Mouse (Mus musculus) intestine, postnatal 0 days (tissue): ENCODE data around the gene Gimap4. TPM values are rescaled to one million over a fixed set of nuclear protein-coding genes. Genes with fewer than 3 reads are reported as not detected.

Experiments
- ATAC-seq: fragments of 200-750 bp; cut with Nextera tagmentation; 2 replicates; pipeline ENCODE4 v1.8.0; 2017; ENCODE audit warnings: mild to moderate bottlenecking, moderate TSS enrichment, moderate library complexity
- H3K27ac ChIP-seq: fragments of 300-500 bp; sonication (generic); 2 replicates; pipeline ENCODE4 v1.5.1; 2014; ENCODE audit warnings: mild to moderate bottlenecking, low read depth, low read length, moderate library complexity
- H3K27me3 ChIP-seq: fragments of 300-500 bp; sonication (generic); replicated peaks from 2 replicates; pipeline ENCODE4 v1.6.1; 2014; ENCODE audit warnings: low read length, mixed read lengths; ENCODE audit not compliant: control insufficient read depth, insufficient read depth
- H3K36me3 ChIP-seq: fragments of 300-500 bp; sonication (generic); 2 replicates; pipeline ENCODE4 v1.6.1; 2014; ENCODE audit warnings: mild to moderate bottlenecking, moderate library complexity; ENCODE audit not compliant: control insufficient read depth, insufficient read depth
- H3K4me1 ChIP-seq: fragments of 300-500 bp; sonication (generic); replicated peaks from 2 replicates; pipeline ENCODE4 v1.6.1; 2014; ENCODE audit warnings: antibody characterized with exemption, low read length, mixed read lengths; ENCODE audit not compliant: control insufficient read depth, insufficient read depth
- H3K4me2 ChIP-seq: fragments of 300-500 bp; sonication (generic); replicated peaks from 2 replicates; pipeline ENCODE4 v1.6.1; 2014; ENCODE audit warnings: low read depth, mild to moderate bottlenecking, moderate library complexity
- H3K4me3 ChIP-seq: fragments of 300-500 bp; sonication (generic); 2 replicates; pipeline ENCODE4 v1.5.1; 2014; ENCODE audit warnings: low read depth, low read length
- H3K9ac ChIP-seq: fragments of 300-500 bp; sonication (generic); 2 replicates; pipeline ENCODE4 v1.6.1; 2014; ENCODE audit warnings: mild to moderate bottlenecking, low read depth, low read length
- H3K9me3 ChIP-seq: fragments of 300-500 bp; sonication (generic); 2 replicates; pipeline ENCODE4 v1.6.1; 2016; ENCODE audit warnings: mixed run types; ENCODE audit not compliant: control insufficient read depth
- CTCF ChIP-seq: sonication (generic); IDR thresholded peaks from 2 replicates; pipeline ENCODE4 v1.5.1; 2016; ENCODE audit warnings: low read depth, mild to moderate bottlenecking, control low read depth, antibody characterized with exemption, moderate library complexity
- WGBS: fragments of 180-500 bp; shearing (Covaris S2); extraction: QIAGEN DNeasy Blood & Tissue Kit; methylation state at CpG from one replicate; pipeline ENCODE4 v1.1.7; 2014; 5-methylcytosine and 5-hydroxymethylcytosine counted together
- polyA plus RNA-seq: library from polyadenylated mRNA; unstranded; fragments of >200 nt; fragmentation: Nextera tagmentation; extraction: Ambion mirVana; gene quantifications from 2 replicates; pipeline ENCODE4 v1.2.1, GENCODE M21; 2015

Gene Gimap4
- polyA plus RNA-seq, 1 experiment from 2014 or later = 9.6 TPM

GRCm38 (mm10) chr6:48739780-48740055 is 55.4 kb downstream of the Gimap4 start:
- H3K4me3 ChIP-seq = no peak overlapping the region; the same call in 1 of the 2 replicates
- TF ChIP-seq CTCF = no peak
- WGBS = 65% methylated on average over 3 of the region's 3 CpGs

GRCm38 (mm10) chr6:48740501-48741169 is 56.3 kb downstream of the Gimap4 start:
- 37% methylated on average over 3 of the region's 3 CpGs for WGBS

More at GRCm38 (mm10) chr6:48739780-48740055, 55.4 kb downstream of the Gimap4 start:
- H3K9me3 ChIP-seq = no peaks in the 10 kb centered on the region
- H3K27ac ChIP-seq = no peak overlapping the region
- H3K9ac ChIP-seq = no peak overlapping the region
- H3K36me3 ChIP-seq = no peaks in the 10 kb centered on the region
- H3K4me2 ChIP-seq = peak overlapping the region; percentile 58; the same call in 1 of the 2 replicates
- peaks cover 12% of the 10 kb centered on the region for H3K4me1 ChIP-seq
- no peak for ATAC-seq
- H3K27me3 ChIP-seq = no peaks in the 10 kb centered on the region

GRCm38 (mm10) chr6:48741273-48741672 is 56.9 kb downstream of the Gimap4 start:
- H3K27ac ChIP-seq = no peak overlapping the region
- ATAC-seq = no peak
- 27% methylated on average over 3 of the region's 3 CpGs for WGBS
- H3K9ac ChIP-seq = no peak overlapping the region
- H3K9me3 ChIP-seq = no peaks in the 10 kb centered on the region
- H3K4me1 ChIP-seq = peaks cover 12% of the 10 kb centered on the region
- peak overlapping the region; percentile 85 for H3K4me2 ChIP-seq
- no peak overlapping the region for H3K4me3 ChIP-seq
- TF ChIP-seq CTCF = no peak
- no peaks in the 10 kb centered on the region for H3K27me3 ChIP-seq
- H3K36me3 ChIP-seq = no peaks in the 10 kb centered on the region

More at GRCm38 (mm10) chr6:48740501-48741169, 56.3 kb downstream of the Gimap4 start:
- Histone ChIP-seq H3K9ac (no peak overlapping the region), H3K27ac (no peak overlapping the region), H3K4me3 (no peak overlapping the region), H3K9me3 (no peaks in the 10 kb centered on the region), H3K4me1 (peaks cover 12% of the 10 kb centered on the region), H3K27me3 (no peaks in the 10 kb centered on the region), H3K4me2 (peak overlapping the region; percentile 85), H3K36me3 (no peaks in the 10 kb centered on the region)
- TF ChIP-seq CTCF = no peak
- ATAC-seq = no peak

Other genes starting within 250 kb of the Gimap4 start
- gene Zfp467, start 238.7 kb upstream of the Gimap4 start, polyA plus RNA-seq = 18.9 and 19.3 TPM in 2 replicates
- 0.61 and 0.74 TPM in 2 replicates for gene Sspo, start 236.3 kb upstream of the Gimap4 start, polyA plus RNA-seq
- gene Atp6v0e2, start 146.9 kb upstream of the Gimap4 start, polyA plus RNA-seq = 23.7 and 23.8 TPM in 2 replicates
- 7.6 and 9.5 TPM in 2 replicates for gene Lrrc61, start 129.8 kb upstream of the Gimap4 start, polyA plus RNA-seq
- gene Rarres2, start 111.8 kb upstream of the Gimap4 start, polyA plus RNA-seq = 154 and 162 TPM in 2 replicates
- not detected in 2 replicates for gene Gm45021, start 94.9 kb upstream of the Gimap4 start, polyA plus RNA-seq
- gene Repin1, start 90.7 kb upstream of the Gimap4 start, polyA plus RNA-seq = 11.3 and 12.0 TPM in 2 replicates
- gene Gm44965, start 90.6 kb upstream of the Gimap4 start, polyA plus RNA-seq = not detected in 2 replicates
- 2.2 TPM in 2 replicates for gene Zfp775, start 82.5 kb upstream of the Gimap4 start, polyA plus RNA-seq
- gene AI854703, start 57.8 kb upstream of the Gimap4 start, polyA plus RNA-seq = 0.55 and 0.63 TPM in 2 replicates
- gene Gimap8, start 37.3 kb upstream of the Gimap4 start, polyA plus RNA-seq = 1.1 and 1.2 TPM in 2 replicates
- 9.9 and 10.2 TPM in 2 replicates for gene Gimap9, start 8.4 kb upstream of the Gimap4 start, polyA plus RNA-seq
- gene Gimap6, start 23.7 kb downstream of the Gimap4 start, polyA plus RNA-seq = 13.6 and 15.8 TPM in 2 replicates
- gene Gm28053, start 34.1 kb downstream of the Gimap4 start, polyA plus RNA-seq = 1.3 and 2.3 TPM in 2 replicates
- 0.09 and 0.16 TPM in 2 replicates for gene Gimap7, start 34.1 kb downstream of the Gimap4 start, polyA plus RNA-seq
- 15.2 and 17.8 TPM in 2 replicates for gene Gimap1, start 54.5 kb downstream of the Gimap4 start, polyA plus RNA-seq
- 8.4 and 10.6 TPM in 2 replicates for gene Gimap5, start 61.6 kb downstream of the Gimap4 start, polyA plus RNA-seq
- gene Gimap3, start 86.3 kb downstream of the Gimap4 start, polyA plus RNA-seq = 0.58 and 0.64 TPM in 2 replicates
- 180 and 193 TPM in 2 replicates for gene Tmem176a, start 156.4 kb downstream of the Gimap4 start, polyA plus RNA-seq
- 319 and 320 TPM in 2 replicates for gene Tmem176b, start 156.9 kb downstream of the Gimap4 start, polyA plus RNA-seq
- gene Aoc1, start 188.3 kb downstream of the Gimap4 start, polyA plus RNA-seq = 101 and 106 TPM in 2 replicates
- not detected in 2 replicates for gene 1600015I10Rik, start 245.3 kb downstream of the Gimap4 start, polyA plus RNA-seq